Mouse (Mus musculus): ENCODE data around the gene Fam168b. TPM values are rescaled to one million over a fixed set of nuclear protein-coding genes. Genes with fewer than 3 reads are reported as not detected.

The Fam168b gene
- total RNA-seq (2021) = 10 to 100 TPM; 47.9 to 49.6 TPM
- long read RNA-seq, experiment 1, full-length matches to known transcripts = 11 of 19 reads
- long read RNA-seq, experiment 1, partial matches to known transcripts = 1 of 19 reads
- long read RNA-seq, experiment 1, other reads (novel, unspliced or antisense) = 7 of 19 reads
- long read RNA-seq, experiment 2, full-length matches to known transcripts = 10 of 15 reads
- long read RNA-seq, experiment 2, partial matches to known transcripts = 1 of 15 reads
- long read RNA-seq, experiment 2, other reads (novel, unspliced or antisense) = 4 of 15 reads

- DNase-seq = peak; percentile 91 to 92
Observed at GRCm38 (mm10) chr1:34842887-34843618, at the start of gene Fam168b. Gene Fam168b, minus strand, starts transcription at chr1:34843065.

GRCm38 (mm10) chr1:34892466-34892865, 49.6 kb upstream of the Fam168b start:
- DNase-seq = no peak

GRCm38 (mm10) chr1:34891559-34892289, 48.9 kb upstream of the Fam168b start:
- no peak for DNase-seq

- DNase-seq = no peak
Observed at GRCm38 (mm10) chr1:34883776-34884175, 40.9 kb upstream of the Fam168b start.

GRCm38 (mm10) chr1:34879611-34880010, 36.7 kb upstream of the Fam168b start:
- DNase-seq = no peak

DNA sequence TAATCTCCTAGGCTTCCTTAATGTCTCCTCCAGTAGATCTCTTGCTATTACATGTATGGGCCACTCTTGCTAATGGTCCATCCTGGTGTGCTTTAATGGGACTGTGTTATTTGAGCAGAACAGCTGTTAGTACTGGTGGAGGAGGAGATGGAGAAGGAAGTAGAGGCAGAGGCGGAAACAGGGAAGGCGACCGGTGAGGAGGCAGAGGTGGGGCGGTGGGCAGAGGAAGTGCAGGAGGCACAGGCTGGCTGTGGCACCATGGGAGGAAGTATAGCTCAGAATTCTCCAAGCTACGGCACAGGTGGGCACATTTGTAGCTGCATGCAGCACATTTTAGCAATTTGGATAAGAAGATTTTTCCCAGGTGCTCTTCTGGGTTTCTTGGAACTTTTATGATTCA, 30.7 kb upstream of the Fam168b start:
- DNase-seq = no peak

DNA sequence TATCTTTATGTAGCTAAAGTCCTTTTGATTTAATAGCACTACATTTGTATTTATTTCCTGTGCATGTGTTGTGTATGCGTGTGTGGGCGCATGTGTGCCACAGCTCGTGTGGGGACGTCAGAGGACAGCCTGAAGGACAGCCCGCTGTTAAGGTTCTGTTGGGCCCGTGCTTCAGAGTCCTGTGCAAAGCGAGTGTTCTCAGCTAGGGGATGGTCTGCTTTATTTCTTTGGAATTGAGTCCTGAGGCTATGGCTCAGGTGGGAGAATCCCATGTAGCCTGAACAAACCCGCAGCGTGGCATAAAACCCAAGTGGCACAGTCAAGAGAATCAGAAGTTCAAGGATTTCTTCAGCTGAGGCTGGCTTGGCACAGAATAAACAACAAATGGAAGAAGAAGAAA, 28.3 kb upstream of the Fam168b start:
- no peak for DNase-seq

DNA sequence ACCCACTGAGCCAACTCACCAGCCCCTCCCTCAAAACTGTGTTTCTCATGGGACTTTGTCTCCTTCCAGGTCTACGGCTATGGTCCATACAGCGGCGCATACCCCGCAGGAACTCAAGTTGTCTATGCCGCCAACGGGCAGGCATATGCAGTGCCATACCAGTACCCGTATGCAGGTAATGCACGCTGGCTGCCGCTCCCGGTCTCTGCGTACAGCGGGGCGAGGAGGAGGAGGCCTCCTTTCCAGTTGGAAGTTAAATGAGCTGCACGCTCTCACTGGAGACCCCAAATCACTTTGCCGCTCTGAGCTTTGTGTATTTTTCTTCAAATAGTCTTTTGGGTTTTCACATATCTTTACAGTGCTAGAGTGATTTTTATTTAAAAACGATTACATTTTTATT, 26.4 kb upstream of the Fam168b start:
- DNase-seq = no peak

DNA sequence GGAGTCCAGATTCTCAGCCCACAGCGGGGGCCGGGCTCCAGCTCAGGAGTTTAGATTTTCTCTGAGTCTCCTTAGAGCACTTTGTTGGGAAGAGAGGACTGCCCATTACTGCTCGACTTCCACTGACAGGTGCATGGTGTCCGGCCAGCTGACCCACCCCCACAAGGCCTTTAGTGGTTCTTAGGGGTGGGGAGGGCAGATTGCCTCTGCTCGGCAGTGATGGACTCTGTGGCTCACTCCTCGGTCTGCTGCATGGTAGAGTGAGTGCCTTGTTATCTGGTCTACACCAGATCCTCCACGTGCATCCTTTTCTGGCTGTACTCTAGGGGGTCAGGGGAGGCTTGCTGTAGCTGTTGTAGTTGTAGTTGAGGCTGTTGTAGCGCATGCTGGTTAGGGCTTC, 25.5 kb upstream of the Fam168b start:
- DNase-seq = no peak

GRCm38 (mm10) chr1:34867574-34867955, 24.7 kb upstream of the Fam168b start:
- DNase-seq = no peak

- DNase-seq = peak; percentile 87 to 94
Observed at GRCm38 (mm10) chr1:34866815-34867573, 24.1 kb upstream of the Fam168b start.

DNA sequence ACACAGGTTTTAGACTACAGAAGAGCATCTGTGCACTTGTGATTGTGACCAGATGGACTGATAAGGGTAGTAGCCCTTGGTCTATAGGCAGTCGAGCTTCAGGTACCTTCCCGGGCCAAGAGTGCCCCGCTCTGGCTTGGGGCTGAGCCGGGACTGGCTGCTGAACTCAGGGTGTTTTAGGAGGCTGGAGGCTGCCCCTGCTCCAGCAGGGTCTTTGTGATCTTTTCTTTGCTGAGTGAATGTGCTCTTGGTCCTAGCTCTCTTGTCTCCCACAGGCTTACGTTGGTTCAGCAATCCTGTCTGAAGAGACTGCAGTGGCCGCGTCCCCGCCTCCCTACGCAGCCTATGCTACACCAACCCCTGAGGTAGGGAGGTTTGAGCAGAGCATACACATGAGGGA, 23.0 kb upstream of the Fam168b start:
- no peak for DNase-seq

GRCm38 (mm10) chr1:34864243-34864642, 21.4 kb upstream of the Fam168b start:
- DNase-seq = no peak

DNA sequence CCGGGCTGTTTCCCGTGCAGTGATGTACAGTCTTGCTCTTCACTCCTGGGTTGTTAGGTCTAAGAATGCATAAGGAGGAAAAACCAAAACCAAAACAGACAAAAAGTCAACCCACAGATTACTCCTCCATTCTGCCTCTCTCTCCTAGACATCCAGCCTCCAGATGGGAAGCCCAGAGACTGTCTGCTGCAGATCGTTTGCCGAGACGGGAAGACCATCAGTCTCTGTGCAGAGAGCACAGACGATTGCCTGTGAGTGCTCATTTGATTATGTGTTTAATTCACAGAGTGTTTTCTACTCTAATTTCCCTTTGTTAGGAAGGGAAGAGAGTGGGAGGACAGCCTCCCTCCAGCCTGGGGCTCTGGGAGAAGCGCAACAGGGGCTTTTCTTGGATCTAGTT, 20.5 kb upstream of the Fam168b start:
- DNase-seq = no peak

- no peak for DNase-seq
Observed at GRCm38 (mm10) chr1:34862877-34863276, 20.0 kb upstream of the Fam168b start.

DNA sequence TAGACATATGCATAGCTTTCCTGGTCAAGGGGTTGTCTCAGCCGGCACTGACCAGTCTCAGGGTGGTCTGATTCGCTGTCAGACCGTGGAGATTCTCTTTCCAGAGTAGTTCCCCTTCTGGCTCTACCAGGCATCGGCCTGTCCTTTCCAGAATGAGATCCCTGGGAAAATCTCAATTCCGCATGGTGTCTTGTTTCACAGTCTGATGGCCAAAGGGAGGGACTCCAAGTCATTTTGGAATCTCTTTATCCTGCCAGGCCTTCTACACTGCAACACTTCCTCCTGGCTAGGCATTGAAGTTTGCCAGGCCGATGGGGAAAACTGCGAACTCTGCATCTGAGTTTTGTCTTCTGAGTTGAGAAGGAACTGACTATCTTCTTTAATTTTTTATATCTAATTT, 17.3 kb upstream of the Fam168b start:
- no peak for DNase-seq

DNA sequence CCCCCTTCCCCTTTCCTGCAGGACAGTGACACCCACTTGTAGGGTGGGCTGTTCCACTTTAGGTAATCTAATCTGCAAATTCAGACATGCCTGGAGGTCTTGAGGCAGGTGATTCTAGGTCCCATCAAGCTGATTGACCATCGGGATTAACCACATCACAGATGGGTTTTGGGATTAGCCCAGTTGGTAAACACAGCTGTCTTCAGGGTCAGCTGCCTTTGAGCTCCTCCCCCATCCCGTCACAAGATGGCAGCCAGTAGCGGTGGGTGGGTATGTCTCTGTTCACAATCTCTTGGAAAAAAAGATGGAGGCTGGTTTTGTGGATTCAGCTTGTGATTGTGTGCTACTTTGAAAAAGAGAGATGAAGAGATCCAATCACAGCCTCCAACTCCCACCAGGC, 16.9 kb upstream of the Fam168b start:
- DNase-seq = no peak

GRCm38 (mm10) chr1:34858671-34859070, 15.8 kb upstream of the Fam168b start:
- DNase-seq = peak in 1 of 2 experiments; percentile 61

- DNase-seq = no peak
Observed at GRCm38 (mm10) chr1:34855056-34855739, 12.3 kb upstream of the Fam168b start.

- DNase-seq = no peak
Observed at GRCm38 (mm10) chr1:34853786-34854185, 10.9 kb upstream of the Fam168b start.

DNA sequence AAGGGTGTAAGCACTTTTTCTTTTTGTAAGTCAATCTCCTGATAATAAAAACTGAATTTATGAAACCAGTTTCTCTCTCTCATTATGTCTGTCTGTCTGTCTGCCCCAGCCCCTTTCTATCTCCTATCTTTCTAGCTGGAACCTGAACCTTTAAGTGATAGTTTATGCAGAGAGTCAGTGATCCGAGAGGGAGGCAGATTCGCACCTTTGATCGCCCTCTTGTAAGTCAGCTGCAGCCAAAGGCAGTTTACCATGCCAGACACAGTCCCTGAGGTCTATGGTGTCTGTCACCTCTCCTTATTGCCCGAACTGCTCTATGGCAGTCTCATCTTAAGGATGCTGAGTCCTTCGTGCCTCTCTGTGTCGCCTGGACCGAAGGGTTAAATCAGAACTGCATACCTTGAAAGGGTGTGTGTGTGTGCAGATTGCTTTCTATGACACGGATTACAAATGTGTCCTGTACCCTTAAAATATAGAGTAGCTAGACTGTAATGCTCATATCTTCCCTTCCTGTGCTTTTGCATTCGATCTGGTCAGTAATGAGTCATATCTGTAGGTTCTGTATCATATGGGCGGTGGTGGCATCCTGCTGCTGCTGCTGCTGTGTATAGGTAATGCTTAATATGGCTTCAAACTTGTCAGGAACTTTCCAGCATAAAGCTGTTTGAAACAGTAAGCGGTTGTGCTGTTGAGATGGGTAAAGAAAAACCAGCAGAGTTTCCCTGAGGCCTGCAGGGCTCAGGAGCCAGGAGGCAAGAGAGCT, 9.4 kb upstream of the Fam168b start:
- no peak for DNase-seq

All from heart, adult 18-20 months (tissue).